Mouse (Mus musculus) embryo, embryonic 11.5 days (tissue): ENCODE measurements around the gene Adam8.

Experiments used
- DNase-seq: peaks from one replicate; pipeline ENCODE4 v3.0.0-alpha.2; 2012; ENCODE audit warnings: low read depth, low spot score

The Adam8 gene

DNA sequence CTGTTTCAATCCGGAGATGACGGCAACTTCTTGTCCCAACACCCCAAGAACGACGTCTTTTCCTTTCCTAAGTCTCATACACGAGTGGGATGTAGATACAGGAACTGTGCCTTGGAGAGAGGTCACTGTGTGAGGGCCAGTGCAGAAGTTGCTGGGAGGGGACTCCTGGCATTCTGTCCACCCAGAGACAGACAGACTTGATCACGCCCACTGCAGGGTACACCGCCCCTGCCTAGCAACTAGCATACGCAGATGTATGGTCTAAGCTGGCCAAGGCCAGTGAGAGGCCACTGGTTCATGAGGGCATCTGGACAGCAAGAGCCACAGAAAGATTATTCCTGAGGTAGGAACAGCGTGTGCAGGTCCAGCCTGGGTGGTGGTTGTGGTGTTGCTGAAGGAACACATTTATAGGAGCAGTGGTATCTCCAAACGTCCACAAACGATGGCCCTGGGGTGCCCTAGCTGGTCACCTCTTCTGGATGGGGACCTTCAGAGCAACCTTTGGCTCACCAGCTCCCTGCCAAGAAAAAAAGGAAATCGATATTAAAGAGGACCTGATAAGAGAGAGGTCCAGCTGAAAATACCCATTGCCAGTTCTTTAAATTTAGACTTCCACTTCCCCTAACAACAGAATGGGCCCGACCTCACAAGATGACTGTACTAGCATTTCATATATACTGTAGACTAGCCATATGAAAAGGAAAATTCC lies 13.2 kb downstream of the Adam8 start:
- no peak for DNase-seq

DNA sequence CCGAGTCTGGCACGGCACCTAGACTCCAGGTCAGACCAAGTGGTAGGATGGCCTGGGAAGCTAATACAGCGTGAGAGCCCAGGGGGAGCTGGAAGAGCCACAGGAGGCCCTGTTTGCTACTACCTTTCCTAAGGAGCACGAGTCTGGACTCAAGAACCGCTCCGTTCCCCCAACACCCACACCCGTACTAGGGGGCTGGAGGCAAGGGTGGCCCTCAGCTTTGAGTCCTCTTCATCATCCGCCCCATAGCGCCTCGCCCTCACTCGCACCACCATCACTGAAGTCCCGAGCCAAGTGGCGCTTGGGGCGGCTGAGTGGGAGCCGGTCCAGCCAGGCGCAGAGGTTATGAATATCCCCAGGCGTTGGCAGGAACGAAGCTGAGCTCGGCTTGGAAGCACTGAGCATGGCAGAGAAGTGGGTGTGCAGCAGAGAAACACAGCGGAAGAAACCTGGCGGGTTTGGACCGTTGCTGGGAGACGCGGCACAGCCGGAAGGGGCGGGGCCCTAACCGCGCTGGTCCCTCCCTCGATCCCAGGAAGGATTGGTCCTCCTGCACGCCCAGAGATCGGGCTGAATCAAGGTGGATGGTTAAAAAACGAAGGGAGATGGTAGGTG lies 14.0 kb downstream of the Adam8 start, which contains the start of gene 6430531B16Rik:
Gene 6430531B16Rik, minus strand, starts transcription at position 478 of the 615 bp plus-strand sequence.
- peak; percentile 52 for DNase-seq

DNA sequence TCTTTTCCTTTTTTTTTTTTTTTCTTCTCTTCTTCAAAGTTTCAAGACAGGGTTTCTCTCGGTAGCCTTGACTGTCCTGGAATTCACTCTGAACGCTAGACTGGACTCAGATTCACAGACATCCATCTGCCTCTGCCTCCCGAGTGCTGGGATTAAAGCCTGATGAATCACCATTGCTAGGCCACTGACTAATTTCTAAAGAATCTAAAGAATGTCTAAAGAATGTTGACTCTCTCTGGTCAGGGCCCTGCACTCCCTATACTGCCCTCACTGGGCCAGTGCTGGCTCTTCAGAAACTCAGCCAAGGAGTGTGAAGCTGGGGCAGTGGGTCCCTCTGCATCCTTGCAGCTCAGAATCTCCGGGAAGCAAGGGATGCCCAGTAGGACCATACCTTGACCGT lies 16.9 kb downstream of the Adam8 start:
- DNase-seq, result no peak

DNA sequence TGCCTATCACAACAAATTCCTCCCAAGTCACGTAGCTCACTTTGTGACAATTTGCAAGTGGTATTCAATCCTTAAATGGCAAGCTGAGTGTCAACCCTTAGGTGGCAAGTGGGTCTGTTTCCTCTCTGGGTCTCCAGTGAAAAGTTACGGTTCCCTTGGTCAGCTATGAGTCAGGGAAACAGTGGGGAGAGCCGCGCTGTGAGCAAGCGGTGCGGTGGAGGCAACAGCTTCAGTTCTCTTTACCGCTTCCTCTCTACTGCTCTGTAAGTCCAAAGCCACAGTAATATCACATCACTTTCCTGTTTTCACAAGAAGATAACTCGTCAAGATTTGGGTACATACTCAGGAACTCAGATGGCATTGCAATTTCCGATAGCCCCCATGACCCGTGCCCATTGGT lies 18.1 kb downstream of the Adam8 start:
- no peak for DNase-seq

DNA sequence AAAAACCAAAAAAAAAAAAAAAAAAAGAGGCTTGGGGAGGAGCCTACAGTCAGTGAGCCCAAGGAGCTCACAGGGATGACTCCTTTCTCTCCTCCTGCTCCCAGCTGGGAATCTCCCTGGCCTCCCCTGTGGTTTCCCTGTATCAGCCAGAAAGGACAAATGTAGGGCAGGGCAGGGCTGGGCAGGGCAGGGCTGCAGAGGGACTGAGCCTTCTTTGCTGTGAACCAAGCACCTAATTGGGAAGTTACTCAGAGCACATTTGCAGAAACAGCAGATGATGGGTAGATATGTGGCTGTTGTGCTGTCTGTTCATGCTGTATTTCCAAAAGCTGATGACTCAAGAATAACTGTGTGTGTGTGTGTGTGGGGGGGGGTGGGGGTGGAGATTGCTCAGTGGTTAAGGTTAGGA lies 19.4 kb downstream of the Adam8 start:
- DNase-seq, result no peak

DNA sequence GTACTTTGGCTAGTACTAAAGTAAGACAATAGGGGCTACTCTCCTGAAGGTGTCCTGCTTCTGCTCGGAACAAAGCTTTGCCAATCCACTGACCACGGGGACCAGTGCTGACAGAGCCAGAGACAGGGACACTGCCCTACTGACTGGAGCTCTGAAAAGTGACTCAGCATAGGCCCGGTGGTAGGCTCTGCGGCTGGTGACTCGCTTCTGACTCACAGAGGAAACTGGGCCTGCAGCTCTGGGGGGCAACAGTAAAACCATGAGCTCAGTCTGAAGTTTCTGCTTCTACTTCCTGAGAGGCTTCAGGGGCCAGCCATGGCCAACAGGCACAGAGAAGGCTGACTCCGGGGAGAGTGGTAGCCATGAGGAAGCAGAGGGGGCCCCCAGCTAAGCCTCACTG lies 20.9 kb downstream of the Adam8 start:
- DNase-seq, result no peak

DNA sequence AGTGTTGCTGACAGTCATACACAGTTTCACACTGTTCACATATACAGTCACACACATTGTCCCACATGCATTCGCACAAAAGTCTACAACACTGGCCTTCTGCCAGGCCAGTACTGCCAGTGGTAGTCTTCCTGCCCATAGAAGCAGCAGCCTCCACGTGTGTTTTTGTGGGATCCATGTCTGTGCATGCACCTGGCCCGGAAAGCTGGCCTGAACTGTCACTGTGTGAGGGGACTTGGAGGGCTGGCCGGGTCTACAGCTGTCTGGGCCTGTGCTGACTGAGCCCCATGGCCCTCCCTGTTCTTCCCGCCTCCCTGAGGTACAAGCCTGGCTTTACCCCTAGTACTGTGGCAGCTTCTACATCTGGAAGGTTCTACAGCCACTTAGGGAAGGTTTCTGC lies 21.4 kb downstream of the Adam8 start:
- no peak for DNase-seq

DNA sequence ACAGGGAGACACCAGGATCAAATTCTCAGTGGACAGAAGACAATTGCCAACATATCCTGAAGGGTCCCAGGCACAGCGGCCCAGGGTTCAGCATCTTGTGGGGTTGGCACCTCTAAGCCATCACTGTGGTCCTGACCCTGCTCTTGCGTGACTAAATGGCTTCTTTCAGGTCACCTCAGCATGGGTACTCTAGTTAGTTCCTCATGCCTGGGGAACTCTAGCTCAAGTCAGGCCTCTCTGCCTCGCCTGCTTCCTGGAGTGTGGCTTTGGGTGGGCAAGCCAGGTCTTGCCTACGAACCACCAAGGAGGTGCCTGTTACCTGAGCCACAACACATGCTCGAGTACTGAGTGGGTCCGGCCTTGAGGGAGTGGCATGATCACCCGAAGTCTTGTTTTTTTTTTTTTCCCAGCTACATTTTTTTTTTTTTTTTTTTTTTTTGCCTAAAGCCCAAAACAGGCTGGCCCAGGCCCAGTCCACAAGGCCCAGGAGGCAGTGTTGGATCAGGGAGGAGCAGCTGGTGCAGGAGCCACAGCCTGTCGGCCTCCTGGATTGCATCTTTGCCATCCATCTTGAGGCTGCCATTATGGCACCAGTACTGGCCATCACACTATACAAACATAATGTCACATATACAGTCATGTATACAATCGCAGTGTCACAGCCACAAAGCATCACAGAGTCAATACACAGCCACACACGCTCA lies 22.0 kb downstream of the Adam8 start:
- DNase-seq, result no peak

DNA sequence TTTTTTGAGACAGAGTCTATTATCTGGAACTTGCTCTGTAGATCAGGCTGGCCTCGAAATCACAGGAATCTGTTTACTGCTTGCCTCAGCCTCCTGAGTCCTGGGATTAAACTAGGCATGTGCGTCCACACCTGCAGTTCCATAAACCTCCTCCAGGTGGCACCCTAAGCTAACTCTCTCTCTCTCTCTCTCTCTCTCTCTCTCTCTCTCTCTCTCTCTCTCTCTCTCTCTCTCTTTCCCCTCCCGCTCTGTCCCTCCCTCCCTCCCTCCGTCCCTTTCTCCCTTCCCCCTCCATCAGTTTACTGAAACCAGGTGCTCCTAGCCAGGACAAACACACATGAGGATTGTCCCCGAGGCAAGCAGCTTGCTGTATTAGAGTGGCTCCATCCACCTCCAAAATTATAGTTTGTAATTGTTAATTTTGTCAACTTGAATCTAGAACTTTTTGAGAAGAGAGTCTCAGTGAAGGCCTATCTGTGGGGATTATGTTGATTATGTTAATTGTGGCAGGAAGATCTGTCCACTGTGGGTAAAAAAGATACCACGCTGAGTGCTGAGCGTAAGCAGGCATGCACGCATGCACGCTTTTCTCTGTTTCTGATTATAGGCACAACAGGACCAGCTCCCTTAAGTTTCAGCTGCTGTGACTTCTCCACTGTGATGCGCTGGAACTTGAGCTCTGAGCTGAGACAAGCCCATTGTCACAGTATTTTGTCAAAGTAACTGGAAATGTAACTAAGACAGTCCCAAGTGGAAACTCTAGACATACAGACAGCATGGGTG lies 22.8 kb downstream of the Adam8 start:
- peak; percentile 63 for DNase-seq

DNA sequence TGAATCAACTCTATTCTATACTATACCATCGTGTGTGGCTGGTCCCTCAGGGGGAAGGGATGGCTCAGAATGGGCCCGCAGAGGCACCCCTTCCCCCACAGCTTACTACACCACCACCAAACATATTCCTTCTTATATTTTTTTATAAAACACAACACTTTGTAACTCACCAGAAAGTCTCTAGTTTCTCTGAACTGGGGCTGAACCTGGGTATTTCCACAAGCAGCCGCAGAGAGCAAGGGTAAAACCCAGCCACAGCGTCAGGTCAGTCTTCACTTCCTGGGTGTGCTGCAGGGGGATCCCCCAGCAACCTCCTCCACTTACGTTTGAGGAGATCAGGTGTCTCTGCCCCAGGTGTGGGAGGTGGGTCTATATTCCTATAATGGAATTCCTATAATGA lies 23.9 kb downstream of the Adam8 start:
- no peak for DNase-seq

DNA sequence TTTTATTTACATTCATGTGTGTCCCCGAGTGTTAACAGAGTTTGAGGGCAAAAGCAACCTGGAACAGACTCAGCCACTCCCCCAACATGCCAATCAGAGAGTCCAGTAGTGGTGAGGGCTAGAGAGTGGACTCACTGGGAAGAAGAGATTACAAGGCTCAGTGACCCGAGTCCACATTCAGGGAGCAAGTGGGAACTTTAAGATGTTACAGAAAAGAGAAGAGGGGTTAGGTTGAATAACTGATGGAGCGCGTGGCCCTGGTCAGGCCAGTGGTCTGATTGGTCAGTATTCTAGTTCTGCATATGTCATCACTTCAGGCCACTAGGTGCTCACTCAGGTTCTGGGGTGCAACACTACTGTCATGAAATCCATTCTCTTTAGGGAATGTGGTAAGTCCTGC lies 25.2 kb downstream of the Adam8 start:
- DNase-seq, result no peak

DNA sequence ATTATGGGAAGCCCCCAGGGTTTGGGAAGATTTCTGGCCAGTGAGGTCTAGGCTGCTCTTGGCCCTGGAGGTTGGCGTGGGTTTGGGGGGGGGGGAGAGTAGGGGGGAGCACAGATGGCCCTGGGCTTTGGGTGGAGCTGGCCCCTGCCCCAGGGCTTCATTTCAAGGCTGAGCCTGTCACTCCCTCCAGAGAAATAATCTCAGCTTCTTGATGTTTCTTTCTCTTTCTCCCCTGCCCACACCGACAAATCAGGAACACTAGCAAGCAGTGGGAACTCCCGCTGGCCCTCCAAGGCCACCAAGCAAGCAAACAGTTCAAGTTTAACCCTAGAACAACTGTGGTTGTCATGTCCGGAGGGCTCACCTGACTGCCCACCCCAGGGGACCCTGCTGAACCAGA lies 28.5 kb downstream of the Adam8 start:
- no peak for DNase-seq

DNA sequence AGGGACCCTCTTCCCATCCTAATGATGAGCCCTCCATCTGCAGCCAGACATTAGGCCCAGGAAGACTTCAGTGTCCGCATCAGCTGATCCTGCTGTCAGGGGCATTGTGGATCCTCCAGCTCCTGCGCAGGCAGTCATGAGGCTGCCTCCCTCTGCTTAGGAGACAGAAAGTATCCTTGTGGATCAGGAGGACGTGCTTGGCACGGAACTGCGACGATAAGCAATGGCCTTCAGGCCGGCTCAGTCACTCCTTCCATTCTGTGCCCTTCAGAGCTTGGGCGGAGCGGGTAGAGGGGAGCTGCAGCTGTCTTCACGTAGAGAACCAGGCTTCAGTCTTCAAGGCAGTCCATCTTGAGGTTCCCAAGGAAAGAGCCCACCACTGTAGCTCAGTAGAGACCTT lies 31.2 kb downstream of the Adam8 start:
- no peak for DNase-seq

DNA sequence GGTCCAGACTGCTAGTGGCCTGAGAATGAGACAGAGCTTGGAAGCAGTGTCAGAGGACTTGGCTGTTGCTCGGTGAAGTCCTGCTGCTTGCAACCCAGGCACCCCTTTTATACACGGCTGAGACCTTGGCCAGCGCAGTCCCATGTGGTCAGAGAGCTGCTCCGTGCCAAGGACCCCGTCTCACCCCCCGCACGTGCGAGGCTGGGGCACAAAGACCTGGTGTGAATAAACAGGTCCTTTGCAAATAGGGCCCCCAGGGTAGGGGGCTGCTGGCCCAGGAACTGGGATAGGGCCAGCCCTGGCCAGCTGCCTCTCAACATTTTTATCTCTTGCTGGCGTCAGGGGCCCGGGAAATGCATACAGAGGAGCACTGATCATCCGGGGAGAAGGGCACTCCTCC lies 34.4 kb downstream of the Adam8 start:
- no peak for DNase-seq

DNA sequence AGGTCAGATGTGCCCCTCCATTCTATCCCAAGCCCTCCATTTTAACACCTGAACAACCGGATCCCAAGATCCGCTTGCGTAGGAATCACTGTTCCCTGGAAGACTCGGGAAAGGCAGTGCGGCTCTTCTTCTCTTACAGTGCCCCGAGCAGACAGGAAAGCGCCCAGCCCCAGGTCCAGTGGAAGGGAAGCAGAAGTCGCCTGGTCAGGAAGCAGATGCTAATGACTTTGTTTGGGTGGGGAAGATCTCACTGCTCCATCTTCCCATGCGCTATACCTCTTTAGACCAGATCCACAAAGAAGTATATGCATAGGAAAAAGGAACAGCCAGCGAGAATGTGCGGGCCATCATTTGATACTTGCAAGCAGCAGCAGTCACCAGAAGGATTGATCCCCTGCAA lies 34.9 kb downstream of the Adam8 start:
- no peak for DNase-seq

DNA sequence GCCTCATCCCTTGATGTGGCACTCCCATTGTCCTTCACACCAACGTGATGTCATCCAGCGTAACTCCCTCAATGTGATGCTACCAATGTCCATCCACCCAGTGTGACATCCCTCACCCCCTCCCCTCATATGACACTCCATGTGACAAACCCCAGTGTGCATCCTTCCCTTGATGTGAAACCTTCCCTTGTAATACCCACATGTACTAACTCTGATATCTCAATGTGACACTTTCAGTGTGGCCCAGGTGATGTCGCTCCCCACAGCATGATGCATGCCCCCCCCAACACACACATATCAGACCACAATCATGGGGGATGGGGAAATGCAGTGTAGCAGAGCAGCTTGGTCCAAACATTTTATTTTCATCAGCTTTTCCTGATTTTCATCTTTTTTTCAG lies 35.7 kb downstream of the Adam8 start:
- DNase-seq, result no peak

DNA sequence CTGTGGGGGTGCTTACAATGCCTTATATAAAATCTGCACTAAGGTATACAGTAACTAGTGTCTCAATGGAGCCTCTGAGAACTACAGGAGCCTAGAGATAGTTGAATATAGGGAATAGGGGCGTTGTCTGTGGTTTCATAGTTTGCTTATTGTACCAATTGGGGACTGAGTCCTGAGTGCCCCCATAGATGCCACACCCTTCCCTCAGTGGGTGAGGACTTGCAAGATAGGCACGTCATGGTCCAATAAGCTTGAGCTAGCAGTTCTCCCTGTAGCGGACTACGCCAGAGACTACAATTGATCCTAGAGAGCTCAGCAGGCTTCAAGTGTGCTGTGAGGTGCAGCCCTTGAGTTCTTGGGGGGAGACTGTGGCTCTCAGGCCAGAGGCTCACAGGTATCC lies 36.9 kb downstream of the Adam8 start:
- DNase-seq, result no peak

DNA sequence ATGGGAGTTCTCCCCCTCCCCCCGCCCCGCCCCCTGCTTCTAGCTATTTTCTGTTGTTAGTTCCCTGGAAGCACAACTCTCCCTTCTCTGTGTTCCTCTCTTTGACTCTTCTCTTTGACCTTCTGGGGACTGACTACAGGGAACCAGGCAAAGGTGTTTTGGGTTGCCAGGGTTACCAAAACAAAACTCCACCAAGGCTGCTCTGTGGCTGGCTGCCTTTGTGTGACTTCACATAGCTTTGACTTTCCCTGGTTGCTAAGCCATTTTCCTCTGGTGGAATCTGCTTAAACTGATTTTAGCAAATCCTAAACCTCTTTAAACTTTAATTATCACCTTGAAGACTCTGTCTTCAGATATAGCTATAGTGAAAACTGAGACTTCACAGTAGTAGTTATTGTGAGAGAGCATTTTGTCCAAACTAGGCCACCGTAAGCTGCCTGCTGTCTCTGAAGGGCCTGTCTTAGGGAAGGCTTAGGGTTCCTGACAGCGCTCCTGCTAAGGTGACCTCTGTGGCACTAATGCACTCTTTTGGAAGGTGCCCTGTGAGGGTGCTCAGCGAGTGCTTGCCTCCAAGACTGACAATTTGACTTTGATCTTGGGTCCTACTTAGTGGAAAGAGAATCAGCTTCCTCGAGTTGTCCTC lies 40.2 kb downstream of the Adam8 start:
- DNase-seq, result no peak

DNA sequence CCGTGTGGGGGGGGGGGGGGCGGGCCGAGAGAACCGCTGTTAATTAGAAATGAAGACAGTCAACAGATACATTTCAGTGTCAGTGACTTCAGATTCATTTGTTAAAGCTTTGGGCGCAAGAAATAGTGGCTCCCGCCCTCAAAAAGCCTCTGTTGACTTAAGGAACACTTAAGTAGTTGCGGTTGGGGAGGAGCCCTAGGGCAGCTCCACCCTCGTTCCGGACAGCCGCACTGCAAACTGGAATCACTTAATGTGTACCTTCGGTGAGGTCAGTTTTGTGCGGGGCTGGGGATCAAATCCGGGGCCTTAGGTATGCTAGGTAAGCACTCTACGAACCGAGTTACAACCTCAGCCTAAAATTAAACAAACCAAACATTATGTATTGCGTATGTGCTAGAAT lies 41.3 kb downstream of the Adam8 start:
- no peak for DNase-seq

DNA sequence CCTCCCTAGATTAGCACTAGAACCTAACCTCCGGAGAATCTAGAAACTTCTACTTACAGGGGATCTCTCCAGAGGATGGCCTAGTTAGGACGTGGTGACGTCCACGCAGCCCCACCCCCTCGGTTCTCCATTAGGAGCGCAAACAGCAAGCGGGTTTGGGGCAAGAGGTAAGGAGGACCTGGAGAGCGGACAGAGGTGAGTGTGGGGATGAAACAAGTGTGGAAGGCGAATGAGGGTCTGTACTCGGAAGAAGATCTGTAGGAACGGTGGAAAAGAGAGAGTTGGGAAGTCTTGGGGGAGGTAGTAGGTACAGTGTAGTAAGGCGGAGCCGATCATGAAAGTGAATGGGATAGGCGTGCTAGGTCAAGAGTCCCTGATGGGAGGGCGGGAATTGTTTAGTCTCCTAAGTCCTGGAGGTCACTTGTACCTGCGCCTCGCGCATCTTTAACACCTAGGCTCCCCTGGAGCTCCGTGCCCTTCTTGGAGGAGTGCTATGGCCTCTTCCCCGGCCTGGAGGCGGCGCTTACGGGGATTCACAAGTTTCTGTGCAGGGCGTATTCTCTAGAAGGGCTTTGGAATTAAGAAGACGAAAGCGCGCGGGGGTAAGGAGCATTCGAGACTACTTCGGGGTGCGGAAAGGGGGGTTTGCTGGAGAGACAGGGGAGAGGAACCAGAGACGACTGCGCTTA lies 41.9 kb downstream of the Adam8 start:
- DNase-seq, result no peak

DNA sequence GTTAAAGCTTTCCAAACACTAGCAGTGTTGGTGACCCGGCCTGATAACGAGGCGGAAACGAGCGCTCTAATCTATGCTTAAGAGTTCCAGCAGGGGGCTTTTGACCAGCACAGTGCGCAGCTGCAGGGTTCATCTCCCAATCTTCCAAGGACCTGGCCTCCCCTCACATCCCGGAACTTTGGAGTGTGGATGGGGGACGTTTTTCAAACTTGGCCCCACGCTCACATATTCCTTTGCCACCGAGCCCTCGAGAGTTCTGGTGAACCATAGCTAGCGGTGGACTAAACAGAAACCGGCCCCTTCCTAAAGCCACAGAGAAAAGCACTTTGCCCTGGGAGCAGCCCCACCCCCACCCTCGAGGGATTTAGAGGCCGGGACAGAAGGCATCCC lies 42.5 kb downstream of the Adam8 start:
- DNase-seq, result no peak
